Mouse (Mus musculus) midbrain, embryonic 14.5 days (tissue): ENCODE measurements at regions not wholly inside any gene's neighbourhood (a gene's known extent, or its start where the extent isn't known, plus 50 kb on each side); places are given as distances from the start of the nearest gene placed in this dataset.

Source experiments
- ATAC-seq: fragments of 200-750 bp; cut with Nextera tagmentation; 2 replicates; pipeline ENCODE4 v1.8.0; 2017; ENCODE audit warnings: moderate number of reproducible peaks, moderate library complexity; ENCODE audit not compliant: low FRiP score, low TSS enrichment
- DNase-seq: peaks from one replicate; pipeline ENCODE4 v3.0.0-alpha.2; 2015
- H3K27ac ChIP-seq: fragments of 300-500 bp; sonication (generic); replicated peaks from 2 replicates; pipeline ENCODE4 v1.5.1; 2014; ENCODE audit warnings: mild to moderate bottlenecking, low read depth, low read length, moderate library complexity
- H3K27me3 ChIP-seq: fragments of 300-500 bp; sonication (generic); 2 replicates; pipeline ENCODE4 v1.6.1; 2014; ENCODE audit warnings: low read length, control low read depth, mixed read lengths; ENCODE audit not compliant: control insufficient read depth, insufficient read depth
- H3K36me3 ChIP-seq: fragments of 300-500 bp; sonication (generic); 2 replicates; pipeline ENCODE4 v1.6.1; 2014; ENCODE audit warnings: low read length, control low read depth; ENCODE audit not compliant: control insufficient read depth, insufficient read depth
- H3K4me1 ChIP-seq: fragments of 300-500 bp; sonication (generic); 2 replicates; pipeline ENCODE4 v1.6.1; 2014; ENCODE audit warnings: mild to moderate bottlenecking, antibody characterized with exemption, low read length, control low read depth; ENCODE audit not compliant: control insufficient read depth, insufficient read depth
- H3K4me2 ChIP-seq: fragments of 300-500 bp; sonication (generic); 2 replicates; pipeline ENCODE4 v1.6.1; 2014; ENCODE audit warnings: mild to moderate bottlenecking, low read length, moderate library complexity
- H3K4me3 ChIP-seq: fragments of 300-500 bp; sonication (generic); replicated peaks from 2 replicates; pipeline ENCODE4 v1.5.1; 2014; ENCODE audit warnings: low read depth, low read length
- H3K9ac ChIP-seq: fragments of 300-500 bp; sonication (generic); replicated peaks from 2 replicates; pipeline ENCODE4 v1.6.1; 2014; ENCODE audit warnings: mild to moderate bottlenecking, low read length, moderate library complexity
- H3K9me3 ChIP-seq: fragments of 300-500 bp; sonication (generic); 2 replicates; pipeline ENCODE4 v1.6.1; 2016; ENCODE audit warnings: low read length, control low read depth, mixed read lengths; ENCODE audit not compliant: control insufficient read depth
- whole genome bisulfite sequencing: fragments of 180-500 bp; shearing (Covaris S2); extraction: QIAGEN DNeasy Blood & Tissue Kit; methylation state at CpG from one replicate; pipeline ENCODE4 v1.1.7; 2014; 5-methylcytosine and 5-hydroxymethylcytosine counted together

GRCm38 (mm10) chr6:16281938-16282337 is 561.5 kb downstream of the Mdfic start:
- H3K4me3 ChIP-seq = no peak overlapping the region
- no peaks in the 10 kb centered on the region for H3K9me3 ChIP-seq
- DNase-seq (no peak), ATAC-seq (no peak)
- H3K4me1 ChIP-seq = no peaks in the 10 kb centered on the region
- H3K4me2 ChIP-seq = no peak overlapping the region
- no peaks in the 10 kb centered on the region for H3K36me3 ChIP-seq
- H3K27me3 ChIP-seq = no peaks in the 10 kb centered on the region
- no peak overlapping the region for H3K27ac ChIP-seq
- no peak overlapping the region for H3K9ac ChIP-seq
- 93% methylated on average over 6 of the region's 6 CpGs for WGBS
